Mouse (Mus musculus): ENCODE measurements around the gene Tgfbr2. TPM values are rescaled to one million over a fixed set of nuclear protein-coding genes. Genes with fewer than 3 reads are reported as not detected.

The Tgfbr2 gene
- polyA plus RNA-seq, 1 experiment from 2014 or later: 12.8 TPM

DNA sequence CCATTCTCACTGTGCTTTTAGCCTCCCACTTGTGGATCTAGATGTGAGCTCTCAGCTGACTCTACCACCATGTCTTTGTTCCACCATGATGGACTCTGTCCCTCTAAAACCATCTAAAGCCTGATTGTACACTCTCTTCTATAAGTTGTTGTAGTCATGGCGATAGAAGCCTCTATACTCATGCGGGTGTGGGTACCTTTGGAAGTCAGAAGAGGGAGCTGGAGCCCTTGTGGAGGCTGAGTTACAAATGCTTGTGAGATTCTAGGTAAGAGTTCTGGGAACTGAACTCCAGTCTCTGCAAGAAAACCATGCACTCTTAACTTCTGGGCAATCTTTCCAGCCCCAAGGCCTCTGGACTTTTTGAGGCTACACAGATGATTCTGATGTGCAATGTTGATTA is 40.7 kb downstream of the Tgfbr2 start:
- 79% methylated on average over 2 of the region's 2 CpGs for WGBS
- Histone ChIP-seq H3K36me3 (replicated peaks; ENCODE audit: control insufficient read depth, insufficient read depth, low read depth, low read length) (no peaks in the 10 kb centered on the region), H3K4me1 (ENCODE audit: control insufficient read depth, insufficient read depth, low read length) (no peaks in the 10 kb centered on the region), H3K4me3 (ENCODE audit: low read depth, low read length) (no peak overlapping the region), H3K27me3 (ENCODE audit: control insufficient read depth, insufficient read depth, low read length) (no peaks in the 10 kb centered on the region), H3K27ac (replicated peaks; ENCODE audit: low read depth, low read length) (no peak overlapping the region), H3K9ac (replicated peaks; ENCODE audit: low read length) (no peak overlapping the region), H3K4me2 (ENCODE audit: low read depth, low read length) (no peak overlapping the region), H3K9me3 (replicated peaks; ENCODE audit: control insufficient read depth, low read length) (no peaks in the 10 kb centered on the region)
- DNase-seq (ENCODE audit: low spot score) (no peak), ATAC-seq (replicated peaks; ENCODE audit: insufficient number of reproducible peaks, low FRiP score, low TSS enrichment, low read depth) (no peak)

DNA sequence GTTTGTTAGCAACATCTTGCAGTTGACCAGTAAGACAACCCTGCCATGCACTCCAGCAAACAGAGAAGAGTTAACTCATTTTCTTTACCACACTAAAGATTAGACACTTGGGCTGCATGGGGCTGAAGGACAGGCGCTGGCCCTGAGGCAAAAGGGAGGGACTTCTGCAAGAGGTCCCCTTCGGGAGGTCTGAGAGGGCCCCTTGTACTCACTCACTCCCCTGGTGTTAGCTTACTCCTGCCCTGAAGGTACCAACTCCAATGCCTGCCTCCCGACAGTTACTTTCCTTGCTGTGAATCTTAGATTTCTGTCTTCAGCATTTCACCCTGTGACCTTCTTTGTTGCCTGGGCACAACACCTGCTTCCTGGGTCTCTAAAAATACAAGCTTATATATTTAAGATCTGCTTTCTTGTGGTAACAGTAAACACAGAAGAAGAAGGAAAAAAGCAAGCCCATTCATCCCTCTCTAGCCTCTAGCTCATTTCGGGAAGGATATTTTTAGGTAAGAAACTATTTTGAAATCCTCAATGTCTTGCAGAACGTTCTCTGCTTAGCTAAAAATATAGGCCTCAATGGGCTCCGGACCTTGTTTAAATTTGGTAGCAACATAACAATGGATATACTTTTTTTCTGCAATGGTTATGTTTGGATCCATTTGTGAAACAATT is 41.7 kb downstream of the Tgfbr2 start:
- DNase-seq (ENCODE audit: low spot score): no peak
- H3K9ac ChIP-seq (replicated peaks; ENCODE audit: low read length): no peak overlapping the region
- 48% methylated on average over 6 of the region's 6 CpGs for WGBS
- H3K27me3 ChIP-seq (ENCODE audit: control insufficient read depth, insufficient read depth, low read length): no peaks in the 10 kb centered on the region
- H3K27ac ChIP-seq (replicated peaks; ENCODE audit: low read depth, low read length): no peak overlapping the region
- H3K4me1 ChIP-seq (ENCODE audit: control insufficient read depth, insufficient read depth, low read length): no peaks in the 10 kb centered on the region
- ATAC-seq (replicated peaks; ENCODE audit: insufficient number of reproducible peaks, low FRiP score, low TSS enrichment, low read depth): no peak
- H3K4me2 ChIP-seq (ENCODE audit: low read depth, low read length): no peak overlapping the region
- no peaks in the 10 kb centered on the region for H3K9me3 ChIP-seq (replicated peaks; ENCODE audit: control insufficient read depth, low read length)
- H3K36me3 ChIP-seq (replicated peaks; ENCODE audit: control insufficient read depth, insufficient read depth, low read depth, low read length): no peaks in the 10 kb centered on the region
- H3K4me3 ChIP-seq (ENCODE audit: low read depth, low read length): no peak overlapping the region

- ATAC-seq (replicated peaks; ENCODE audit: insufficient number of reproducible peaks, low FRiP score, low TSS enrichment, low read depth): no peak
- no peak overlapping the region for H3K4me3 ChIP-seq (ENCODE audit: low read depth, low read length)
- no peaks in the 10 kb centered on the region for H3K9me3 ChIP-seq (replicated peaks; ENCODE audit: control insufficient read depth, low read length)
- H3K4me2 ChIP-seq (ENCODE audit: low read depth, low read length): no peak overlapping the region
- H3K27me3 ChIP-seq (ENCODE audit: control insufficient read depth, insufficient read depth, low read length): no peaks in the 10 kb centered on the region
- H3K36me3 ChIP-seq (replicated peaks; ENCODE audit: control insufficient read depth, insufficient read depth, low read depth, low read length): no peaks in the 10 kb centered on the region
- H3K9ac ChIP-seq (replicated peaks; ENCODE audit: low read length): no peak overlapping the region
- no peaks in the 10 kb centered on the region for H3K4me1 ChIP-seq (ENCODE audit: control insufficient read depth, insufficient read depth, low read length)
- DNase-seq (ENCODE audit: low spot score): no peak
- WGBS: 69% methylated on average over 3 of the region's 3 CpGs
- no peak overlapping the region for H3K27ac ChIP-seq (replicated peaks; ENCODE audit: low read depth, low read length)
Observed at GRCm38 (mm10) chr9:116128886-116129285, 46.3 kb downstream of the Tgfbr2 start.

GRCm38 (mm10) chr9:116128311-116128710 is 46.8 kb downstream of the Tgfbr2 start:
- H3K4me2 ChIP-seq (ENCODE audit: low read depth, low read length): no peak overlapping the region
- H3K36me3 ChIP-seq (replicated peaks; ENCODE audit: control insufficient read depth, insufficient read depth, low read depth, low read length): no peaks in the 10 kb centered on the region
- no peak overlapping the region for H3K4me3 ChIP-seq (ENCODE audit: low read depth, low read length)
- 81% methylated on average over 2 of the region's 2 CpGs for WGBS
- H3K9ac ChIP-seq (replicated peaks; ENCODE audit: low read length): no peak overlapping the region
- no peak overlapping the region for H3K27ac ChIP-seq (replicated peaks; ENCODE audit: low read depth, low read length)
- no peaks in the 10 kb centered on the region for H3K4me1 ChIP-seq (ENCODE audit: control insufficient read depth, insufficient read depth, low read length)
- no peaks in the 10 kb centered on the region for H3K9me3 ChIP-seq (replicated peaks; ENCODE audit: control insufficient read depth, low read length)
- no peak for DNase-seq (ENCODE audit: low spot score)
- ATAC-seq (replicated peaks; ENCODE audit: insufficient number of reproducible peaks, low FRiP score, low TSS enrichment, low read depth): no peak
- no peaks in the 10 kb centered on the region for H3K27me3 ChIP-seq (ENCODE audit: control insufficient read depth, insufficient read depth, low read length)

DNA sequence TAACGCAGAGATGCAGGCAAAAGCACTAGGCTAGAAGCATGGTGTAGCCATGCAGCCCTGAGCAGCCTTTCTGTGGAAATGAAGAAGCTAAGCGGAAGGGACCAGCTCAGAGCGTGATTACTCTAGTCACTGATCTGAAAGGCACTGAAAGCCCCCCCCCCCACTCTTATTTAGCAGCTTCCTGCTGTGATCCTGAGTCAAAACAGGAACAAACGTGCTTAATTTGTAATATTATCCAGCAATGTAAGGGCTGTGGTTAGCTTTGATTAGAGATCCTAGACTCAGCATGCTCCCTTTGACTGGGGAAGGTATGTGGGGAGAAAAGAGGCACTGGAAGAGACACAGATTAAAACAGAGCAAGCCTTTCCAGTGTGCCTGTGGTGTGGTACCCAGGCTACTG is 48.7 kb downstream of the Tgfbr2 start:
- no peak overlapping the region for H3K4me3 ChIP-seq (ENCODE audit: low read depth, low read length)
- no peaks in the 10 kb centered on the region for H3K4me1 ChIP-seq (ENCODE audit: control insufficient read depth, insufficient read depth, low read length)
- H3K4me2 ChIP-seq (ENCODE audit: low read depth, low read length): no peak overlapping the region
- no peaks in the 10 kb centered on the region for H3K36me3 ChIP-seq (replicated peaks; ENCODE audit: control insufficient read depth, insufficient read depth, low read depth, low read length)
- 39% methylated on average over 4 of the region's 4 CpGs for WGBS
- H3K27me3 ChIP-seq (ENCODE audit: control insufficient read depth, insufficient read depth, low read length): no peaks in the 10 kb centered on the region
- no peak overlapping the region for H3K9ac ChIP-seq (replicated peaks; ENCODE audit: low read length)
- ATAC-seq (replicated peaks; ENCODE audit: insufficient number of reproducible peaks, low FRiP score, low TSS enrichment, low read depth) (peak; percentile 64; the same call in 1 of the 2 replicates), DNase-seq (ENCODE audit: low spot score) (peak; percentile 52)
- no peak overlapping the region for H3K27ac ChIP-seq (replicated peaks; ENCODE audit: low read depth, low read length)
- H3K9me3 ChIP-seq (replicated peaks; ENCODE audit: control insufficient read depth, low read length): no peaks in the 10 kb centered on the region

DNA sequence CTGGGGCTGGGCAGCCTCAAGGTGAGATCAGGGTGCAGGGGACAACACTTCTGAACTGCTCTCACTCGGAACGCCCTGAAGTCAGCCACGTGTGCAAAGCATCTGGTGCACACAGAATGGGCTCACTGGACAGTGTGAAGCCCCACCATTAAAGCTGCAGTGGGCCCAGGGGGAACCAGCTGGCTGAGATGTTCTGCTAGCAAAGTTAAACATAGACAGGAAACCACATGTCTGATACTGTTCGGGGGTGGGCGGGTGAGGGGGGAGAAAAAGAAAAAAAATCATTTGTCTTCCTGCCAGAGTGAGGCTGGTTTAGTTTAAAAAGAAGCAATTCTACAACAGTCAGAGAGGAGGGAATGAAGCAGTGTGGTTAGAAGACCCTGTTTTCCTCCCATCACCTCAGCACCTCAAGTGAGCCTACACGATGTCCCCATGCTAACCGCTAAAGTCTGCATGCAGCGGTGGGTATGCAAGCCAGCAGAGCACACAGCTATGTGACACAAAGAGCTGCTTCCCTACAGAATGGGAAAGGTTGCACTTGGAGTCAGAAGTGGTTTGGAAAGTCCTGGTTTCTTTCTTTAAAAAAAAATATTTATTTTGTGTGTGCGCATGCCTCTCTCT is 52.1 kb downstream of the Tgfbr2 start:
- WGBS: 50% methylated on average over 9 of the region's 9 CpGs
- peak; percentile 45 for DNase-seq (ENCODE audit: low spot score)

DNA sequence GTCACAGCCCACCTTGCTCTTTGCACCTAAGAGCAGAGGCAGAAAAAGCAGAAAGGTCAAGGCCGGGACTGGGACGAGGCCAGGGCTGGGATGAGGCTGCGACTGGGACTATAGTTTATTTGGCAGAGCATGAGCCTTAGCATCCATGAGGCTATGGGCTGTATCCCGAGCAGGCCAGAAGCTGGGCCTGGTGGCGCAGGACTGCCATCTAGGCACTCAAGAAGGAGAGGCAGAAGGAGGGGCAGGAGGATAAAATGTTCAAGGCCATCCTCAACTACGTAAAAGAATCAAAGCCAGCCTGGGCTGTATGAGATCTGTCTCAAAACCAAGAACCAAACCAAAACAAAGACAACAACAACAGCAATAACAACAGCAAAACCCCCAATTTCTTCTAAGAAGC is 52.6 kb downstream of the Tgfbr2 start:
- H3K27ac ChIP-seq (replicated peaks; ENCODE audit: low read depth, low read length): no peak overlapping the region
- WGBS: 64% methylated on average over 6 of the region's 6 CpGs

More for the DNA sequence above, 52.1 kb downstream of the Tgfbr2 start:
- H3K36me3 ChIP-seq (replicated peaks; ENCODE audit: control insufficient read depth, insufficient read depth, low read depth, low read length): no peaks in the 10 kb centered on the region
- no peak overlapping the region for H3K9ac ChIP-seq (replicated peaks; ENCODE audit: low read length)
- H3K27ac ChIP-seq (replicated peaks; ENCODE audit: low read depth, low read length): 0 out of 2 replicates have a peak overlapping the region, but pooled peaks have one; percentile 61
- ATAC-seq (replicated peaks; ENCODE audit: insufficient number of reproducible peaks, low FRiP score, low TSS enrichment, low read depth): peak; percentile 56; the same call in 1 of the 2 replicates
- H3K27me3 ChIP-seq (ENCODE audit: control insufficient read depth, insufficient read depth, low read length): no peaks in the 10 kb centered on the region
- H3K4me3 ChIP-seq (ENCODE audit: low read depth, low read length): no peak overlapping the region
- no peaks in the 10 kb centered on the region for H3K4me1 ChIP-seq (ENCODE audit: control insufficient read depth, insufficient read depth, low read length)
- no peaks in the 10 kb centered on the region for H3K9me3 ChIP-seq (replicated peaks; ENCODE audit: control insufficient read depth, low read length)
- no peak overlapping the region for H3K4me2 ChIP-seq (ENCODE audit: low read depth, low read length)

DNA sequence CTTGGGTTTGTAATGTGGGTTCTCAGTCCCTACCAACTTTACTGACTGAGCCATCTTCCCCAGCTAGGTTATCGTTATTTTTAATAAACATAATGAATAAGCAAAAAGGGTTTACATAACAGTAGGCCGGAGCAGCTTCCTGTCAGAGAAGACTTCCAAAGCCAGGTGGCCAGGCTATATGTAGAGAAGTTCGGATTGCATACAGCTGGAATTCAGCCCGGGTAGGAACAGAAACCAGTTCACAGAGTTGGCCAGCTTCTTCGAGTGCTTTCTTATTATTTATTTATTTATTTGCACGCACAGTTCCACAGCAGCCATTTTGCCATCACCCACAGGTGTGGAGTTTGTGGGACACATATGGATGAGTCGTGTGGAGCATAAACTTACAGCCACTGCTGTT is 53.7 kb downstream of the Tgfbr2 start:
- DNase-seq (ENCODE audit: low spot score): no peak
- no peak for ATAC-seq (replicated peaks; ENCODE audit: insufficient number of reproducible peaks, low FRiP score, low TSS enrichment, low read depth)
- Histone ChIP-seq H3K27me3 (ENCODE audit: control insufficient read depth, insufficient read depth, low read length) (no peaks in the 10 kb centered on the region), H3K9me3 (replicated peaks; ENCODE audit: control insufficient read depth, low read length) (no peaks in the 10 kb centered on the region), H3K36me3 (replicated peaks; ENCODE audit: control insufficient read depth, insufficient read depth, low read depth, low read length) (no peaks in the 10 kb centered on the region), H3K9ac (replicated peaks; ENCODE audit: low read length) (no peak overlapping the region), H3K4me1 (ENCODE audit: control insufficient read depth, insufficient read depth, low read length) (no peaks in the 10 kb centered on the region), H3K4me3 (ENCODE audit: low read depth, low read length) (no peak overlapping the region), H3K27ac (replicated peaks; ENCODE audit: low read depth, low read length) (no peak overlapping the region), H3K4me2 (ENCODE audit: low read depth, low read length) (no peak overlapping the region)
- 85% methylated on average over 7 of the region's 7 CpGs for WGBS

More for the DNA sequence above, 52.6 kb downstream of the Tgfbr2 start:
- H3K4me3 ChIP-seq (ENCODE audit: low read depth, low read length): no peak overlapping the region
- no peaks in the 10 kb centered on the region for H3K36me3 ChIP-seq (replicated peaks; ENCODE audit: control insufficient read depth, insufficient read depth, low read depth, low read length)
- ATAC-seq (replicated peaks; ENCODE audit: insufficient number of reproducible peaks, low FRiP score, low TSS enrichment, low read depth): no peak
- no peaks in the 10 kb centered on the region for H3K27me3 ChIP-seq (ENCODE audit: control insufficient read depth, insufficient read depth, low read length)
- no peaks in the 10 kb centered on the region for H3K4me1 ChIP-seq (ENCODE audit: control insufficient read depth, insufficient read depth, low read length)
- no peak overlapping the region for H3K4me2 ChIP-seq (ENCODE audit: low read depth, low read length)
- DNase-seq (ENCODE audit: low spot score): no peak
- no peaks in the 10 kb centered on the region for H3K9me3 ChIP-seq (replicated peaks; ENCODE audit: control insufficient read depth, low read length)
- H3K9ac ChIP-seq (replicated peaks; ENCODE audit: low read length): no peak overlapping the region
